Mouse (Mus musculus) kidney, adult 18-20 months (tissue): ENCODE results near the gene Kank4.
"Not testable (repeated sequence)": the region's sequence is repeated elsewhere in the genome, so short reads cannot be mapped to it uniquely, and the experiment has no call there.

ENCODE experiments used
- DNase-seq: peaks from one replicate; pipeline ENCODE4 v3.0.0; 2021

The Kank4 gene

GRCm38 (mm10) chr4:98767134-98768133 is 49.9 kb downstream of the Kank4 start:
- DNase-seq: no peak

- no peak for DNase-seq
Observed at GRCm38 (mm10) chr4:98758872-98759518, 58.3 kb downstream of the Kank4 start.

- no peak for DNase-seq
Observed at GRCm38 (mm10) chr4:98758012-98758821, 59.1 kb downstream of the Kank4 start.

GRCm38 (mm10) chr4:98756141-98756540 is 61.2 kb downstream of the Kank4 start:
- DNase-seq: no peak

GRCm38 (mm10) chr4:98754456-98754855 is 62.9 kb downstream of the Kank4 start:
- no peak for DNase-seq

- DNase-seq: no peak
Observed at GRCm38 (mm10) chr4:98743906-98744210, 73.5 kb downstream of the Kank4 start.

- no peak for DNase-seq
Observed at GRCm38 (mm10) chr4:98743209-98743905, 74.0 kb downstream of the Kank4 start.

GRCm38 (mm10) chr4:98739753-98740152 is 77.6 kb downstream of the Kank4 start:
- DNase-seq: no peak

GRCm38 (mm10) chr4:98733660-98734059 is 83.7 kb downstream of the Kank4 start:
- DNase-seq: no peak

- DNase-seq: no peak
Observed at GRCm38 (mm10) chr4:98728716-98729115, 88.6 kb downstream of the Kank4 start.

GRCm38 (mm10) chr4:98727959-98728347 is 89.4 kb downstream of the Kank4 start:
- no peak for DNase-seq

GRCm38 (mm10) chr4:98727295-98727958 is 89.9 kb downstream of the Kank4 start:
- no peak for DNase-seq

- DNase-seq: no peak
Observed at GRCm38 (mm10) chr4:98726590-98727237, 90.6 kb downstream of the Kank4 start, which contains the start of gene L1td1. L1td1 (plus strand) TSS chr4:98726734.

- DNase-seq: no peak
Observed at GRCm38 (mm10) chr4:98725439-98725838, 91.9 kb downstream of the Kank4 start.

GRCm38 (mm10) chr4:98724682-98725081 is 92.7 kb downstream of the Kank4 start:
- DNase-seq: not testable (repeated sequence)

- DNase-seq: peak; percentile 69
Observed at GRCm38 (mm10) chr4:98722454-98722853, 94.9 kb downstream of the Kank4 start.

GRCm38 (mm10) chr4:98718547-98718917 is 98.8 kb downstream of the Kank4 start:
- no peak for DNase-seq

- no peak for DNase-seq
Observed at GRCm38 (mm10) chr4:98717735-98718546, 99.4 kb downstream of the Kank4 start.

GRCm38 (mm10) chr4:98710891-98711290 is 106.4 kb downstream of the Kank4 start:
- no peak for DNase-seq
